Mouse (Mus musculus) lung, postnatal 25 days (tissue): ENCODE data around the gene Ankrd40.

ENCODE experiments used
- DNase-seq: peaks from one replicate; pipeline ENCODE4 v3.0.0; 2022; ENCODE audit warnings: low spot score

Gene Ankrd40

GRCm38 (mm10) chr11:94351094-94351493 lies 23.3 kb downstream of the Ankrd40 start:
- DNase-seq = no peak

DNA sequence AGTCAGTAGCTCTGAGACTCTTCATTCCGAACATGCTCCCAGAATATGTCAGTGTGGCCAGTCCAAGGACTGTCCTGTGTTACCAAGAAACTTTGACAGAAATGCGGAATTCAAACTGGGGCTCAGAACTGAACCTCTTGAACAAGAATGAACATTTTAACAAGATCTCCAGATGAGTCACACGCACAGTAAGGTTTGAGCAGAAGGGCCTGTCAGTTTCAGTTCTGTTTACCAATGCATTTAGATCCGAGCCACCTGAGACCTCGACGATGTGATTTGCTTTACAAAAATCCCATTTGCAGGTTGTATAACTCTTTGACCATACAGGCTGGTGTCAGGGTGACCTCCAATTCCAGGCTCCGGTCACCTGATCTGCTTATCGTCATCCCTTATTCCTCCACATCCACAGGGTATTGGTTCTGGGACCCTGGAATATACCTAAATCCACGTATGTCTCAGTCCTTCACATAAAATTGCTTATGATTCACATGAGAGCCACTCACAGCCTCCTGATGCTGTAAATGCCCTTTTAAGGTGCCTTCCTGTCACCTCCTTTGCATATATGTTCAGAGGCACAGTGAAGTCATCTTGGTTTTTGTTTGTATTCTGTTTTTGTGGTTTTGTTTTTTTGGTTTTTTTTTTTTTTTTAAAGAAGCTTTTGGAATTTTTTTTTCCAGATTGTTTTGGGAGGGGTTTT lies 27.9 kb downstream of the Ankrd40 start:
- no peak for DNase-seq

- no peak for DNase-seq
These were observed 31.4 kb downstream of the Ankrd40 start for GRCm38 (mm10) chr11:94359168-94359567.

DNA sequence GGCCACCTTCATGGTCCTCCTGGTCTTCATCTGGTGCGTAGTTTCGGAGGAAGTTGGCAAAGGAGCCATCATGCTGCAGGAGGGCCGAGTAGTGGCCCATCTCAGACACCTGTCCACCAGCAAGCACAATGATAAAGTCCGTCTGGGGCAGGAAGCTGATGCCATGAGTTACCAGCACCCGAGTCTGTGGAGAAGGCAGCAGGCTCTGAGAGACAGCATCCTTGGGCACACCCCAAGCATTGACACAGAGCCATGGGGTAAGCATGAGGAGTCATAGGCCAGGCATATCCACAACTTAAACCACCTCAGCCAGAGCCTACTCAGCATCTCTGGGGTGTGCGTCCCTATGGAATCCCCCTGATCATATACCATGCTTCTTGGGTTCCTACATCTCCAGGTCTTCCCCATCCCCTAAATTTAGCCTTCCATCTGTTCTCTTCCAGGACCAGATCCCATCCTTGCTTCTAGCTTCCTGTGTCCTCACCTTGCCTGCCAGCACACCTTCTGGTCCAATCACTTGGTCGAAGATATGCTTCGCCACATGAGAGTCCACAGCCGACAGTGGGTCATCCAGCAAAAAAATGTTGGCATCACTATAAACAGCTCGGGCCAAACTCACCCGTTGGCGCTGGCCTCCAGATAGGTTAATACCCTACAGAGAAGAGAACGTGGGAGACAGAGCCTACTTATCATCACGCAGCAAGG lies 33.5 kb downstream of the Ankrd40 start:
- DNase-seq = no peak

DNA sequence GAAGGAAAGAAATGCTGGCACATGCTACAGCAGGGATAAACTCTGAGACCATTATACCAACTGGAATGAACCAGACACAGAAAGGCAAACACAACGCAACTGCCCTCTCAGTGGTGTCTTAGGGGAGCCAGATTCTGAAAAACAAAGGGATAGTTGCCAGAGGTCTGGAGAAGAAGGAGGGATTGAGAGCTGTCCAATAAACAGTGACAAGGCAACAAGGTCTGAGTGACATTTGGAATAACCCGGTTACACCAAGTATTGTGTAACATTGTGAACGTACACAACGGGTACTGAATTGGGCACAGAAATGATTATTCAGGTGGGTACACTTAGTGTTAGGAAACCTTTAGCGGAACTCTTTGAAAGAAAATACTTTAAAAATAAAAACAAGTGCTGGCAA lies 34.3 kb downstream of the Ankrd40 start:
- DNase-seq = no peak

- no peak for DNase-seq
These were observed 35.9 kb downstream of the Ankrd40 start for GRCm38 (mm10) chr11:94363690-94364089.

DNA sequence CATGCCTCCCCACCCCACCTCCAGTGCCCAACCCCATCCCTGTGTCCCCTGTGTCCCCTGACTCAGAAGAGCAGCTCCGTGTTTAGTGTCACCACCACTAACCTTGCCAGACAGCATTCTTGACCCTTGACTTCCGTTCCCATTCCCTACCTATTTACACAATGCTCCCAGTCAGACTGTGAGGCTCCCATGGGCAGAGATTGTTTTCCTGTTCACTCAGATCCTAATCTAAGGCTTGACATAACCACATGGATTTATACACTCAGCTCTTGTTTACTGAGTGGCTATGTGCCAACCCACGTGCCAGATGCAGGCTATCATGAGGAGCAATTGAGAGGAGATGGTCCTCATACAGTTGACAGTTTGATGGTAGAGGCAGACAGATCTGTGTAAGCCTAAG lies 37.5 kb downstream of the Ankrd40 start:
- peak; percentile 80 for DNase-seq

GRCm38 (mm10) chr11:94369981-94370380 lies 42.2 kb downstream of the Ankrd40 start:
- DNase-seq = no peak

DNA sequence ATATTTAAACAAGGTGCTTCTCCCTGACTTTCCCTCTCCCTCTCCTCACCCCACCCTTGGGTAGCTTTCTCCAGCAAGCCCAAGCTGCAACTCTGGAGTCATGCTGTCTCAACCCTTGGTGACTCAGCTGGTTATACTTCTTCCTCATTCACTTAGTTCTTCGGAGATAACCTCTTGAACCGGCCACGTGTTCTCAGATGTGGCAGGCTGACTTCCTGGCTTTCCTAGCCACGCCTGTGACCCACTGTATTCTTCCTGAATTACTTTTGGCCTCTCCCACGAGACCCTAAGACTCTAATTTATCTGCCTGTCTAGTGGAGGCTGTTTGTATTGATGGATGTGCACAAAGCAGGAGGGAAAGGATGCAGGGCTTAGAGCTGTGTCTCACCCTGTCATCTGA lies 43.0 kb downstream of the Ankrd40 start:
- peak; percentile 54 for DNase-seq

- no peak for DNase-seq
These were observed 46.6 kb downstream of the Ankrd40 start for GRCm38 (mm10) chr11:94374276-94374948.

DNA sequence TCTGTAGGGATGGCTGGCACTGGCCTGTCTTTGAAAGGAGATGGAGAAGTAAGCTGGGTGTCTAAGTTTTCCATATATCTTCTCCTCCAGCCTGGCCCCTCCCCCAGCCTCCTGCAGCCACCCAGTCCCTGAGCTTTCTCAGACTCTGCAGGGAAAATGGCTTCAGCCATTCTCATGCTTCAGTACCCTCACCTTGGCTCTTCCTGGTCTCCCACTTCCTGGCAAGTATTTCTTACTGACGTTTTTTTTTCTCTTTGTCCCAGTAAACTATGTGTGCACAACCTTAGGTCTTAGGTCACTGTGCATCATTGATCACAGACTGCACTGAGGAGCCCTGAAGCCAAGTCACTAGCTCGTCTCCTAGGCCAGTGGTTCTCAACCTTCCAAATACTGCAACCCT lies 51.3 kb downstream of the Ankrd40 start:
- DNase-seq = no peak

DNA sequence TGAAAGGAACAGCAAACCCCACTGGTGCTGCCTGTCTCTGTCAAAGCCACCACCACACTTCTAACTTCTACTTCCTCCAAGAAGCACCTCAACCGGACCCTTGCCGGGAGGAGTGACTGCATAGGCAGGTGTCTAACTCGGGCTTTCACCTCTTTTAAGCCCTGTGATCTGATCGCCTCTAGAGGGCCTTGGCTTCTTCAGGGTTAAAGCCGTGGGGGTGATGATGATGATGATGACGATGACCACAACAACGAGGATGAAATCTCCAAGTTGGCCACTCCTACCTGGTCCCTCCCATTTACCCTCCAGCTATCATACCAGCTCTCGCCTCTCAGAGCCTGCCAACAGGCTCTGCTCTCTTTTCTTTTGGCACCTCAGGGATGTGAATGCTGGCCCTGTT lies 51.9 kb downstream of the Ankrd40 start:
- DNase-seq = no peak

DNA sequence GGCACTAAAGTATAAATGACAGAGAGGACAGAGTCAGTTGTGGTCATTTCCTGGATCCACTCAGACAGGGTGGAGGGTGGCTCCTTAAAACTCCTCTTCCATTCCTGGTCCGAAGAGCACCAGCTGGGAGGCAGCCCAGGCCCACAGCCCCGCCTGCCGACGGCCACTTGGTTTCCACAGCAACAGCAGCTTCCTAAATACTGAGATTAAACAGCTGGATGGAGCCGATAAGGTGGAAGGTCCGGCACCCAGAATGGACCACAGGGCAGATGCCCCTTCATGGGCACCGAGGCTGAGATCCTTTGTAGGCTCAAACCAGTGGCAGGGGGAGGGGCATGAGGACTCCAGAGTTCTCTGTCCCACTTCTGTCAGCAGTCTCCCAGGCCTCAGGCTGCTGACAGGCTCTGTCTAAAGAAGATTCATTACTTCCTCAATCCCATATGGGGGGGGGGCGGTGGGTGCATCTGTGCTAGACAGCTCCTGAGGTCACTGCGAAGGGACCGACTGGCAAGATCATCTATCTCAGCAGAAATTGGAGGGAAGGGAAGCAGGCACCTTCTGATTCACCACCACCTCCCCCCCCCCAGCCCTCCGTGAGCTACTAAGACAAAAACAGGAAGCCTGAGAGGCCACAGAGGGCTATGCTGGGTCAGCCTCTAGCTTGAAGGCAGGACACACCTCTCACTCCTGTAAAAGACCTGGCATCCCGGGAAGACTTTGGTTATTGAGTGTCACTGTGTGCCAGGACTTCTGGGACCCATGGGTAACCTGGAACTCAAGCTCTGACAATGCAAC lies 58.4 kb downstream of the Ankrd40 start:
- DNase-seq = peak; percentile 71

GRCm38 (mm10) chr11:94387756-94388155 lies 60.0 kb downstream of the Ankrd40 start:
- DNase-seq = no peak

DNA sequence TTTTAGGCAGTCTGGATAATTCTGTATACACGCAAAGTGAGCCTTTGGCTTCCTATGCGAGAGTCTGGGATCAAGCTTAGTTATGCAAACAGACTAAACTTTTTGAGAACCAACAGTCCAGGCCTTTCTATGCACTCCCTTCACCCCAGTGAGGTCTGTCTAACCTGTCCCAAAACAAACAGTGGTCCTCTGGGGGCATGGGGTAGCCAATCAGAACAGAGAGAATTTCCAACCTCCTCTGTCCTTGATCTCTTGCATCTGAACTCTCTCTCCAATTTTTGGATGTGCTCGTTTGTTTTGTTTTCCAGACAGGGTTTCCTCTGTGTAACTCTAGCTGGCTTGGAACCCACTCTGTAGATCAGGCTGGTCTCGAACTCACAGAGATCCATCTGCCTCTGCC lies 61.2 kb downstream of the Ankrd40 start:
- no peak for DNase-seq

- no peak for DNase-seq
These were observed 62.1 kb downstream of the Ankrd40 start for GRCm38 (mm10) chr11:94389724-94390396.

- DNase-seq = no peak
These were observed 63.0 kb downstream of the Ankrd40 start for GRCm38 (mm10) chr11:94390825-94391224.
